Mouse (Mus musculus): ENCODE data around the gene Fndc3b. TPM values are rescaled to one million over a fixed set of nuclear protein-coding genes. Genes with fewer than 3 reads are reported as not detected.
A peak's percentile ranks its signal among the peaks of the same experiment; 100 is the strongest.

The Fndc3b gene
- polyA plus RNA-seq, 1 experiment from 2014 or later, result 14.9 TPM

DNA sequence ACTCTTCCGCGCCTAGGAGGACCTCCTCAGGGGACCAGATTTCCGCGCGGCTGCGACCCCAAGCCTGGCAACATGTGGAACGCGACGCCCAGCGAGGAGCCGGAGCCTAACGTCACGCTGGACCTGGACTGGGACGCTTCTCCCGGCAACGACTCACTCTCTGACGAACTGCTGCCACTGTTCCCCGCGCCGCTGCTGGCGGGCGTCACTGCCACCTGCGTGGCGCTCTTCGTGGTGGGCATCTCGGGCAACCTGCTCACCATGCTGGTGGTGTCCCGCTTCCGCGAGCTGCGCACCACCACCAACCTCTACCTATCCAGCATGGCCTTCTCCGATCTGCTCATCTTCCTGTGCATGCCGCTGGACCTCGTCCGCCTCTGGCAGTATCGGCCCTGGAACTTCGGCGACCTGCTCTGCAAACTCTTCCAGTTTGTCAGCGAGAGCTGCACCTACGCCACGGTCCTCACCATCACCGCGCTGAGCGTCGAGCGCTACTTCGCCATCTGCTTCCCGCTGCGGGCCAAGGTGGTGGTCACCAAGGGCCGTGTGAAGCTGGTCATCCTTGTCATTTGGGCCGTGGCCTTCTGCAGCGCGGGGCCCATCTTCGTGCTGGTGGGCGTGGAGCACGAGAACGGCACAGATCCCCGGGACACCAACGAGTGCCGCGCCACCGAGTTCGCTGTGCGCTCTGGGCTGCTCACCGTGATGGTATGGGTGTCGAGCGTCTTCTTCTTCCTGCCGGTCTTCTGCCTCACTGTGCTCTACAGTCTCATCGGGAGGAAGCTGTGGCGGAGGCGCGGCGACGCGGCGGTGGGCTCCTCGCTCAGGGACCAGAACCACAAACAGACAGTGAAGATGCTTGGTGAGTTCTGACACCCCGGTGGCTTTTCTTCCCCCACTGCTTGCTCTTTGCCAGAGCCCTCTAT lies 339.1 kb downstream of the Fndc3b start:
- Histone ChIP-seq H3K36me3 (replicated peaks; ENCODE audit: insufficient read depth, low read length) (no peaks in the 10 kb centered on the region), H3K4me2 (ENCODE audit: low read depth, low read length) (no peak overlapping the region), H3K27me3 (ENCODE audit: insufficient read depth, low read length) (peaks cover 37% of the 10 kb centered on the region), H3K27ac (ENCODE audit: low read depth) (no peak overlapping the region), H3K4me1 (ENCODE audit: insufficient read depth) (no peaks in the 10 kb centered on the region), H3K9me3 (ENCODE audit: low read length) (no peaks in the 10 kb centered on the region), H3K9ac (replicated peaks) (no peak overlapping the region), H3K4me3 (ENCODE audit: low read depth, low read length) (no peak overlapping the region)
- TF ChIP-seq EP300 (IDR thresholded peaks at IDR 0.05; ENCODE audit: low read depth) (no peak), CTCF (IDR thresholded peaks at IDR 0.05; ENCODE audit: low read depth) (no peak)
- DNase-seq, result no peak
- WGBS (ENCODE audit: insufficient replicate concordance), result 3% methylated on average over 74 of the region's 77 CpGs
- no peak for ATAC-seq

DNA sequence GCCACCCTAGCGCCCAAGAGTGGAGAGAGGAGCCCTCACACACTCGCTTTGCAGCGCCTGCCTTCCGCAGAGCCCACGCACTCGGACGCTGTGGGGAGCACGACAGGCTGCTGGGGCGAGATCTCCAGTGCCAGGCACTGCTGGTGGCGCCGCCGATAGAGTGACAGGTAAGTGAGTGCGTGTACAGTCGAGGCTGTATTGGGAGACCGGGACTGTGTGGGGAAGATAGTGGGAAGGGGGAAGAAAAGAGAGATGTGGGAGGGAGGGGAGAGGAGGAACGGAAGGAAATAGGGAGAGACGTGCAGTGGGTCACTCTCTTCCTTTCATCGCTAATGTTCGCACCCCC lies 339.9 kb downstream of the Fndc3b start, which contains the start of gene Ghsr:
TSS of gene Ghsr (plus strand) at position 76 of the 346 bp plus-strand sequence.
- Histone ChIP-seq H3K27me3 (ENCODE audit: insufficient read depth, low read length) (peaks cover 37% of the 10 kb centered on the region), H3K4me3 (ENCODE audit: low read depth, low read length) (no peak within 1 kb of the TSS), H3K4me1 (ENCODE audit: insufficient read depth) (no peaks in the 10 kb centered on the region), H3K9me3 (ENCODE audit: low read length) (no peaks in the 10 kb centered on the region), H3K36me3 (replicated peaks; ENCODE audit: insufficient read depth, low read length) (no peaks in the 10 kb centered on the region), H3K27ac (ENCODE audit: low read depth) (no peak within 1 kb of the TSS), H3K9ac (replicated peaks) (no peak within 1 kb of the TSS), H3K4me2 (ENCODE audit: low read depth, low read length) (no peak within 1 kb of the TSS)
- TF ChIP-seq EP300 (IDR thresholded peaks at IDR 0.05; ENCODE audit: low read depth), result no peak
- TF ChIP-seq CTCF (IDR thresholded peaks at IDR 0.05; ENCODE audit: low read depth), result no peak
- ATAC-seq (no peak), DNase-seq (no peak)
- WGBS (ENCODE audit: insufficient replicate concordance), result 2% methylated on average over 19 of the region's 19 CpGs

DNA sequence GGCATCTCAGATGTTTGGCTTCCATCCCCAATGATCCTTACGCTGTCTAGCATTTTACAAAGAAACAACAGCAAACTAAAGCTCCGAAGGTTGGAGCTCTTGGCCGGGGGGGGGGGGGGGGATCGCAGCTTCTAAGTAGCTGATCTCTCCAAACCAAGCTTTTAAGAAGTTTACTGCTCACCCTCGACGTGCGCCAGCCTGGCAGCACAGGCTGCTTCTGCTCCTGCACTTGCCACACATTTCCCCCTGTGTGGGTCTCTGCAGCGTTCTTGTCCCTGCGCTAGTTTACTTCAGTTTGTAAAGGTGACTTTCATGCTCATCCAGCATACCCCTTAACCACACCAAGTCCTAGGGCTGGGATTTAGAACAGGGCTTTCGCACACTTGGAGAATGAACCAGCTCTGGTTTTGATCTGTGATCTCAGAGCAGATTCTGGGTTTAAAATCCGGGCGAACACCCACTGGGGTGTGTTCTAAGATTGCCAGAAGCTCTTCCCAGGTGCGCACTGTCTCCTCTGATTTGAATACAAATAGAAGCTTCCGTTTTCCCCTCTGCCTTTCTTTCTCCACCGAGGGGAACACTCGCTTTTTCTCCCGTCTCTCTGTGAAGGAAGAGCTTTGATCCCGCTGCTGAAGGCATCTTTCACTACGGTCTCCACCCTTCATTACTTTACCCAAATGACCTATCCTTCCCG lies 340.4 kb downstream of the Fndc3b start:
- Histone ChIP-seq H3K9ac (replicated peaks) (no peak overlapping the region), H3K27me3 (ENCODE audit: insufficient read depth, low read length) (peaks cover 37% of the 10 kb centered on the region), H3K4me2 (ENCODE audit: low read depth, low read length) (no peak overlapping the region), H3K4me3 (ENCODE audit: low read depth, low read length) (no peak overlapping the region), H3K4me1 (ENCODE audit: insufficient read depth) (no peaks in the 10 kb centered on the region), H3K36me3 (replicated peaks; ENCODE audit: insufficient read depth, low read length) (no peaks in the 10 kb centered on the region), H3K9me3 (ENCODE audit: low read length) (no peaks in the 10 kb centered on the region), H3K27ac (ENCODE audit: low read depth) (no peak overlapping the region)
- DNase-seq (no peak), ATAC-seq (no peak)
- WGBS (ENCODE audit: insufficient replicate concordance), result 7% methylated on average over 20 of the region's 20 CpGs
- TF ChIP-seq CTCF (IDR thresholded peaks at IDR 0.05; ENCODE audit: low read depth) (no peak), EP300 (IDR thresholded peaks at IDR 0.05; ENCODE audit: low read depth) (no peak)

DNA sequence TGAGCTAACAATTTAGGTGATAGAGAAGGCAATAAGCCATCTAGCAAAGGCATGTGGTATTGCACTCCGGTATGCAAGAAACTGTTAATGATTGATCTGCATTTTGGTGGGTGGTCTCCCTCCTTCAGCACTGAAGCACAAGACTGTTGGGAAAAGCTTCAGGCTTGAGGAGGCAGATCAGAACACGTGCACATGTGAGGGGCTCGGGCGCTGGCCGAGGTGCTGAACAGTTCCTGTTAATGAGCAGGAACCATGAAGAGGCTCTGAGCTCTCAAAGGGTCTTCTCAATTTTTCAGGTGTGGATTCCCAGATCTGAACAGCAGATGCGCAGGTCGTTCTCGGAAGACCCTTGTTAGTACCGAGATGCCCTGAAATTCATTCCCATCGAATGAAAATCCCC lies 341.0 kb downstream of the Fndc3b start:
- no peak overlapping the region for H3K4me2 ChIP-seq (ENCODE audit: low read depth, low read length)
- no peak overlapping the region for H3K4me3 ChIP-seq (ENCODE audit: low read depth, low read length)
- no peaks in the 10 kb centered on the region for H3K4me1 ChIP-seq (ENCODE audit: insufficient read depth)
- H3K9me3 ChIP-seq (ENCODE audit: low read length), result no peaks in the 10 kb centered on the region
- DNase-seq (peak; percentile 32), ATAC-seq (no peak)
- no peak overlapping the region for H3K9ac ChIP-seq (replicated peaks)
- TF ChIP-seq EP300 (IDR thresholded peaks at IDR 0.05; ENCODE audit: low read depth), result no peak
- TF ChIP-seq CTCF (IDR thresholded peaks at IDR 0.05; ENCODE audit: low read depth), result no peak
- H3K27me3 ChIP-seq (ENCODE audit: insufficient read depth, low read length), result peaks cover 37% of the 10 kb centered on the region
- 7% methylated on average over 10 of the region's 10 CpGs for WGBS (ENCODE audit: insufficient replicate concordance)
- no peak overlapping the region for H3K27ac ChIP-seq (ENCODE audit: low read depth)
- H3K36me3 ChIP-seq (replicated peaks; ENCODE audit: insufficient read depth, low read length), result no peaks in the 10 kb centered on the region

Small RNA genes within 50 kb of the gene (microRNA-seq; reads per million reads assigned to microRNA genes)
- not detected for gene Mir3092

Other genes starting within 250 kb of the Fndc3b start
- 0.21 and 0.26 TPM in 2 replicates for gene Tmem212, start 185.1 kb upstream of the Fndc3b start, polyA plus RNA-seq (2015; fragmentation: Nextera tagmentation; extraction: Ambion mirVana)
- 4.9 and 5.1 TPM in 2 replicates for gene Pld1, start 227.4 kb upstream of the Fndc3b start, polyA plus RNA-seq (2015; fragmentation: Nextera tagmentation; extraction: Ambion mirVana)

All from liver, postnatal 0 days (tissue).